Mouse (Mus musculus) frontal cortex, adult 2 months (tissue): ENCODE results near the gene Naglu. TPM values are rescaled to one million over a fixed set of nuclear protein-coding genes. Genes with fewer than 3 reads are reported as not detected.

Experiments used
- DNase-seq, 2 experiments: peaks; one replicate each; pipeline ENCODE4 v3.0.0; 2022; ENCODE audit warnings: low spot score in 1 of 2; ENCODE audit errors: extremely low spot score in 1 of 2
- polyA plus RNA-seq: library from polyadenylated mRNA; depleted of rRNA; stranded (reverse); fragments of >200 nt; gene quantifications from 2 replicates; pipeline ENCODE4 v1.2.3, GENCODE M21; 2012; rRNA removed

Naglu gene
- 11.8 and 13.0 TPM in 2 replicates for polyA plus RNA-seq

DNA sequence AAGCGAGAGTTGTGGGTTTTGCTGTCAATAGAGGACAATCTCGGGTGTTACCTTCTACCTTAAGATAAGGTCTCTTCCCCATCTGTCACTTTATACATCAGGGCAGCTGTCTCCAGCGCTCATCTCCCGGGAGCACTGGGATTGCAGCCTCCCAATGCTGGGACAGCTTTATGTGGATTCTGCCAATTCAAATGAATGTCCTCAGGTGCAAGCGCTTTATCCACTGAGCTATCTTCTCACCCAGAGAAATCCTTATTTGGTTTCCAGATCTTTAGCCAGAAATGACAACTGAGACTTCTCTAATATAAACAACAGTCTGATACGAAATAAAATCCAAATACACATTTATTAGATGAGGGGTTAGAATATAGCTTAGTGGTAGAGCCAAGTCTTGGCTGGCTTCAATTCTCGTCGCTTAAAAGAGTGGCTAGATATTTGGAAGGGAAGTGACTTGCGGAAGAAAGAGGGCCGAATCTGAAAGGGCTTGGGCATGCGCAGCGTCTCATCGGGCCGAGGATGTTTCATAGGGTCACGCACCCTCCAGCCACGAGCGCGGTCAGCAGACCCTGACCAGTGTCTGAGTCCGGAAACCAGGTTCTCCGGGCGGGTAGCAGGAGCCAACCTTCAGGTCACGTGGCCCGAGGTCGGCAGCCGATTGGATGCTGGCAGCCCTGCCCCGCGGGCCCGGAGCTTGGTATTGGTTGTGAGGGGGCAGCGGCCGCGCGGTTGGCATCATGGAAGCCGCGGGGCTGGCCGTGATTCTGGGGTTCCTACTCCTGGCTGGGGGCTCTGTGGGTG is at the start of gene Naglu:
Gene Naglu (plus strand): TSS at position 622 of the 798 bp plus-strand sequence.
- peak; percentile 89 to 96 for DNase-seq

DNA sequence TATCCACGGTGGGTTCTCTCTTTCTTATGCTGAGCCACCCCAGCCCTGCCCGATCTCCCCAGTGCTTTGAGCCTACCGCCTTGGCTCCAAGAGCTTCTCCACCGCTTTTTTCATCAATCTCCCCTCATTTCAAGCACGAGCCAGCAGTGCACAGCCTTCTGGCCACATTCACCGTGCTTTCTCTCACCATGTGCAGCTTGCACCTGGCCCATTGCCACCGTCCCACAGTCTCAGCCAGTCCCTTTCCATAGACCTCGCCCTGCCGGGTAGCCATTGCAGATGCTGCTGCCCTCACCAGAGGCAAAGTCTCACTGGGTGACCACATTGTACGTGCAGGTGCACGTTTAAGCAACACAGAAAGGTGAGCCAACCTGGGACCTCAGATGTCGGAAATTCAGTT is 46.4 kb upstream of the Naglu start:
- DNase-seq = no peak

DNA sequence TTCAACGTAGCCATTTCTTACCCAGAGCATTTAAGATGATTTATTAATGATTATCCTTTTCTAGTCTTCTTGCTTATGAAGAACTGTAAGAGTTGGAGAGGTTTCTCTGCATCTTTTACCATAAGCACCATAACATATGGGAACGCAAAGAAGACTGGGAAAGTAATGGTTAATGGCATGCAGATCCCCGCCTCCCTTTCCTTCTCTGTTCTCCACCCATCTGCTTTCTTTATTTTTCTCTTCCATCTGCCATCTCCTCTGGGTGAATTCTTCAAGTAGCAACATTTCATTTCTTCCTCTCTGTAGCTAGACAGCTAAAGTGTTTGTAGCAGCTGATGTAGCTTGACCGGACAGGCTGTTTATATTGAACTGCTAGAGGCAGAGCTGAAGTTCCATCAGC is 45.8 kb upstream of the Naglu start:
- no peak for DNase-seq

GRCm38 (mm10) chr11:101027121-101027520 is 42.7 kb upstream of the Naglu start:
- DNase-seq = no peak

DNA sequence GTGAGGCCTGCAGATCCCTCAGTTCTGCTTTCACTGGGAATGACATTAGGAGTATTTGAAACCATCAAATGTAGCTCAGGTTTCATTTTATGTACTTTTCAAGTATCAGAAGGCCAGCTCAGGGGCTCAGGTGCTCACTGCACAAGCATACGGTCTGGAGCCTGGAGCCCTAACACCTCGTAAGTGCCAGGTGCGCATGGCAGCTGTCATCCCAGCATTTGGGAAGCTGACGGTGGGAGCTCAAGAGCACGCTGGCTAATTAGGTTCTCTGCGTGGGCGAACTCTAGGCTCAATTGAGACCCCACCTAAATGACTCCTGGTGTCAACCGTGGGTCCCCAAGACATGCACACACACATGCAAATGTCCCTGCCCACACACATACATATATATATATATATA is 40.5 kb upstream of the Naglu start:
- DNase-seq = no peak

- no peak for DNase-seq
These were observed 39.5 kb upstream of the Naglu start for GRCm38 (mm10) chr11:101030136-101030807.

GRCm38 (mm10) chr11:101030808-101031156 is 39.0 kb upstream of the Naglu start:
- DNase-seq = no peak

DNA sequence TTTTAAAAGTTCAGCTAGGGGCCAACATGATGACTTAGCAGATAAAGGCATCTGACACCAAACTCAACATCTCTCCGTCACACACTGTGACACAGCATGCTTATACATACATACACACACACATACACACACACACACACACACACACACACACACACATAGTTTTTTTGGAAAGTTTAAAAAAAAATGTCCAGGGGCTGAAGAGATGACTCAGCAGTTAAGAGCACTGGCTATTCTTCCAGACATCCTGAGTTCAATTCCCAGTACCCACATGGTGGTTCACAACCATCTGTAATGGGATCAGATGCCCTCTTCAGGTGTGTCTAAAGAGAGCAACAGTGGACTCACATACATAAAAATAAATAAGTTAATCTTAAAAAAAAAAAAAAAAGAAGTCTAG is 38.3 kb upstream of the Naglu start:
- no peak for DNase-seq

GRCm38 (mm10) chr11:101033856-101034500 is 35.8 kb upstream of the Naglu start:
- no peak for DNase-seq

- DNase-seq = no peak
These were observed 35.0 kb upstream of the Naglu start for GRCm38 (mm10) chr11:101034614-101035327.

- no peak for DNase-seq
These were observed 34.5 kb upstream of the Naglu start for GRCm38 (mm10) chr11:101035328-101035695.

- no peak for DNase-seq
These were observed 32.0 kb upstream of the Naglu start for GRCm38 (mm10) chr11:101037795-101038194.

DNA sequence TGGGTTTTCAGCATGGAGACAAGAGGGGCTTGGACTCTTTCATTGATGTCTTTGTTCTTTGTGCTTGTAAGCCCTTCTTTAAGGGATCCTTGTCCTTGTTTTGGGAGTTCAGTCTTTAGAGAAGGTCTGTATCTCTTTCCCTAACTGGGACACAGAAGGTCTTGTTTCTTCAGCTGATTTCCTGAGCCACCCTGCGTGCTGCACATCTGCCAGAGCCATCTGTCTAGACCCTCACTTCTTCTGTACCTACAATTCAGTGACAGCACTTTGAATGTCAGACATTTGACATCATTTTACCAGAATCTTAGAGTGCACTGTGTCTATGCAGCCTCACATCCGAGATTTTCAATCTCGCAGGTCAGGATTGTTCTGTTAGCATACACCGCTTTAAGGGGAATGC is 24.0 kb upstream of the Naglu start:
- no peak for DNase-seq

DNA sequence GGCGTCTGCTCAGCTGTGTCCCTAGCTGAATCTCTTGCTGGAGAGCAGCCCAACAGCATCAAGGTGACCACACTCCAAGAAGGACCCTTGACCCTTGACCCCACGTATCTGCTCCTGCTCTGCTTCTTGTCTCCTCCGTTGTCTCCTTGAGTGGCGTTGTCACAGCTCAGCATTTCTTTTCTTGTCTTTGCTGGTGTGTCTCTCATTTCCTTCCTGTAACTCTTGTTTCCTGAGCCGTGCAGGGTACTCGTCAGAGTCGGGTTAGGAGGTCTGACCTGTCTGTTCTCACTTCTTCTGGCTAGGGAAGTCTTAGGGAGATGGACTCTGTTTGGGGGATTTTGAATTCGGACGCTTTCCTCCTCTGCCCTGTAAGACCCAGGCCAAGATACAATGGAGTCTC is 23.4 kb upstream of the Naglu start:
- DNase-seq = no peak

GRCm38 (mm10) chr11:101047502-101047901 is 22.3 kb upstream of the Naglu start:
- DNase-seq = no peak

DNA sequence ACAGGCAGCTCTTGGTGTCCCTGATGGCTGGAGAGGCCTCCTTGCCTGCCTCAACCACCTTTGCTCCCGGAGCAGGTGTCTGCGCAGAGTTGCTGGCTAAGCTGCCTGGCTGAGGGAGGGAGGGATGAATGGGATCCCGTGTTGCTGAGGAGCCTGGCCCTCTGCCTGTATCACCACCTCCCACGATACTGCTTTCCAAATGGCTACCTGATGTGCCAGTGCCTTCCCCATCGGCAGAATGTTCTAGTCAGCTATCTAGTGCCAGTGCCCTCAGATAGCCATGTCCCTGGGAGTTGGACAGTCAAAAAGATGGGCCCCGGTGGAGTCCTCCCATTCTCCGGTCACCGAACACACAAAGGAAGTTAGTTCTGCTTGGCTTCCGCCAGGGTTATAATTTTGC is 19.5 kb upstream of the Naglu start:
- peak in 1 of 2 experiments; percentile 57 for DNase-seq

- DNase-seq = peak in 1 of 2 experiments; percentile 57
These were observed 18.7 kb upstream of the Naglu start for GRCm38 (mm10) chr11:101051051-101051493.

DNA sequence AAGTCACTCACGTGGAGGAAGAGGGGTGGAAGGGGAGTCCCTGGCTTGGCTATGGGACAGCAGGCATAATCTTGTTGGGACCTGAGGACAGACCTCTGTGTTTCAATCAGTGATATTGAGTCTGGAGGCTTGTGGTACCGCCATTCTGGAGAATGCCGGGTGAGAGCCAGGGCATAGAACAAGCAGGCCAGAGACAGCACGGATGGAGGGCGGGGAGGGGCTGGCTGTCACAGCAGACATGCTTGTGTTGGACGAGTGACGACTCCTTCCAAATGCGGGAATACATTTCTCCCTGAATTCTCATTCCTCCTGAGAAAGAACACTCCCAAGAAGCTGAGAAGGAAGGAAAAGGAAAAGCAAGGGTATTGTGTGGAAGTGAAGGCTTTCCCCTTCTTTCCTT is 18.2 kb upstream of the Naglu start:
- DNase-seq = no peak

DNA sequence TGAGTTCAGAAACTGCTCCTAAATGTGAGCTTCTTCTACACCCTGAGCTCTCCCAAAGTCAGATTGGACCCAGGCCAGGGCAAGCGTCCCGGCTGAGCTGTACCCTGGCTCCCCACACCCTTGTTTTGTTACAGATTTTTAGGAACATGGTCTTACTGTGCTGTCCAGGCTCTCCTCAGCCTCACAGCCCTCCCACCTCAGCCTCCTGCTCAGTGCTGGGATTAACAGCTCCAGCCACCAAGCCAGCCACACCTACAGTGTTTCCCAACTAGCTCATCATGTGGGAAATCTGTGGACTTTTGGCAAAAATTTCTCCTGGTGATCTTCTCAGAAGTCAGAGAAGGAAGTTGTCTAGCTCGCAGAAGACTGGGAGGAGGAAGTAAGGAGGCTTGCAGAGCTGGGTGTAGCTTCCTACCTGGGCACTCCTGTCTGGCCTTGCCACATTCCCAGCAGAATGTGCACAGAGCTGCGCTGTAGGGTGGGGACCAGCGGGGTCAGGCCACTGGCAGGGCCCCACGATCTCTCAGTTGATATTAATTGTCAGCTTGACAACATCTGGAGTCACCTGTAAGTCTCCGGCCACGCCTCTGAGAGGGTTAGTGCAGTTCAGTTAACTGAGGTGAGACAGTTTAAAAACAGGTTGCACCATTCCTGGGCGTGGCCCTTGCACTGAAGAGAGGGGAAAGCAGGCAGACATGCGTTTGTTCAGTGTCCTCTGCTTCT is 16.9 kb upstream of the Naglu start:
- no peak for DNase-seq

GRCm38 (mm10) chr11:101053974-101054373 is 15.8 kb upstream of the Naglu start:
- no peak for DNase-seq
